Mouse (Mus musculus) heart, adult 2 months (tissue): ENCODE results near the gene Polk. TPM values are rescaled to one million over a fixed set of nuclear protein-coding genes. Genes with fewer than 3 reads are reported as not detected.

Experiments
- DNase-seq, 2 experiments: peaks; one replicate each; pipeline ENCODE4 v3.0.0; 2021
- H3K27ac ChIP-seq: fragments of 200-600 bp; 2 replicates; pipeline ENCODE4 v1.8.1; 2022
- H3K27me3 ChIP-seq: fragments of 200-500 bp; 2 replicates; pipeline ENCODE4 v1.6.1; 2012; ENCODE audit warnings: mild to moderate bottlenecking, low read length, inconsistent platforms, mixed read lengths; ENCODE audit not compliant: control insufficient read depth, insufficient read depth
- H3K36me3 ChIP-seq: fragments of 200-500 bp; 2 replicates; pipeline ENCODE4 v1.6.1; 2012; ENCODE audit warnings: low read length, inconsistent platforms; ENCODE audit not compliant: control insufficient read depth, insufficient read depth
- H3K4me1 ChIP-seq: fragments of 200-500 bp; 2 replicates; pipeline ENCODE4 v1.6.1; 2011; ENCODE audit warnings: low read length; ENCODE audit not compliant: control insufficient read depth, insufficient read depth
- H3K4me3 ChIP-seq: fragments of 200-600 bp; 2 replicates; pipeline ENCODE4 v1.8.1; 2022
- H3K79me2 ChIP-seq: fragments of 200-500 bp; replicated peaks from 2 replicates; pipeline ENCODE4 v1.6.1; 2012; ENCODE audit warnings: mild to moderate bottlenecking, inconsistent platforms, low read length, moderate library complexity, mixed read lengths; ENCODE audit not compliant: control insufficient read depth, insufficient read depth
- H3K9ac ChIP-seq: fragments of 200-500 bp; 2 replicates; pipeline ENCODE4 v1.6.1; 2012; ENCODE audit warnings: low read depth, mild to moderate bottlenecking, control low read depth, inconsistent platforms, low read length, mixed read lengths
- CTCF ChIP-seq: fragments of 200-600 bp; IDR thresholded peaks from 2 replicates; pipeline ENCODE4 v1.8.1; 2022; ENCODE audit warnings: antibody characterized with exemption, mild to moderate bottlenecking, moderate library complexity
- EP300 ChIP-seq: fragments of 200-500 bp; IDR thresholded peaks from 2 replicates; pipeline ENCODE4 v1.6.1; 2011; ENCODE audit warnings: low read depth, low read length, control low read depth; ENCODE audit not compliant: insufficient read depth
- POLR2A ChIP-seq: fragments of 200-500 bp; IDR thresholded peaks from 2 replicates; pipeline ENCODE4 v1.6.1; 2011; ENCODE audit warnings: mild to moderate bottlenecking, low read depth, low read length, control low read depth; ENCODE audit not compliant: insufficient read depth
- WGBS: fragments of 180-500 bp; shearing (Covaris S2); methylation state at CpG from one replicate; pipeline ENCODE4 v1.1.7; 2018; 5-methylcytosine and 5-hydroxymethylcytosine counted together
- intact Hi-C: fragments of 180-260 bp; cut with DNase I; formaldehyde crosslinking; loops from one replicate; pipeline ENCODE4 v1.15.1; 2025
- polyA plus RNA-seq: library from polyadenylated mRNA; depleted of rRNA; stranded (reverse); fragments of >200 nt; gene quantifications from 2 replicates; pipeline ENCODE4 v1.2.3, GENCODE M21; 2012
- total RNA-seq, 2 experiments: library from RNA; stranded (reverse); gene quantifications; 2 replicates each; pipeline ENCODE4 v1.2.3; 2021

Polk gene
- total and polyA plus RNA-seq, 3 experiments, result 1.1 to 5.2 (median 4.1) TPM

DNA sequence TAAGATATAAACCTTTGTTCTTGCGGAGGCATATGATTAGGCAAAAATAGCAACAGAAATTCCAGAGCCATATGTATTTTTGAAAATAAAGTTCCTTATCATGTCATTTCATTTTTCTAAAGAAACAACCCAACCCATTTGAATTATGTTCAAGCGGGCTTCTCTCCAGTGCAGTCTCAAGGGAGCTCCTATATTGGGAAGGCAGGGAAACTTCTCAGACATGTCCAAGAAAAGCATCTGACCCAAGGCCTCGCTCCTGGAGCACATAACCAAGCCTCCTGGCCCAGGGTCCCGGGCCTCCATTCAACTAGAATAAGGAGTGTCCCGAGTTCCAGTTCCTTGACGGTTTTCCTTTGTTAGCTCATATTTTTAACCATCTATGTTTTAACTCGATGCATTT is 91.5 kb downstream of the Polk start:
- intact Hi-C loops, result no loop called here
- Histone ChIP-seq H3K9ac (no peak overlapping the region), H3K4me1 (peaks cover 2% of the 10 kb centered on the region), H3K27ac (no peak overlapping the region), H3K27me3 (no peaks in the 10 kb centered on the region), H3K79me2 (no peaks in the 10 kb centered on the region), H3K36me3 (no peaks in the 10 kb centered on the region), H3K4me3 (no peak overlapping the region)
- peak; percentile 31 to 33 for DNase-seq
- WGBS, result 50% methylated on average over 7 of the region's 7 CpGs
- TF ChIP-seq EP300 (no peak), POLR2A (no peak), CTCF (no peak)

DNA sequence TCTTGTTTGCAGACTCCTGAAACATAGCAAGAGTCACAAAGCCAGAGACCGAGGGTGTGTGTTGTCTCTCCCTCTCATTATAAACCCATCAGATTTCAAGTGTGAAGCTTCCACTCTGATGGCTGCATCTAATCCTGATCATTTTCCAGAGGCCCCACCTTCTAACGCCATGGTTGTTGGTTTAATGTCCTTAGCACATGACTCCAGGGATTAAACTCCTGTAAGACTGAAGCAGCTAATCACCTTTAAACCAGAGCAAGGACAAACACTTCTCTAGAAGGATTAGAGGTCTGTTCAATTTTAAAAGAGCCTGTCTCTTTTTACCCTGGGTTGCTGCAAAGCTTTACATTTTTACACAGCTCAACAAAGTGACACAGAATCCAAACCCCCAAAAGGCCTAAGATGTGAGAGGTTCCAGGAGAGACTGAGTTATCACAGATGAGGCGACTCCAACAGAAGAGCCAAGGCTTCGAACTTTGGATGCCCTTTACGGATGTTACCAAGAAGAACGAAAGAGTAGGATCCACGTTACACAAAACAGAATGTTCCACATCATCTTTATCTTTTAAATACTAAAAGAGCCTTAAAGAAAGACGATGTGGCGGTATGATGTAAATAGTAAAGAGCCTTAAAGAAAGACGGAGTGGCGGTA is 92.0 kb downstream of the Polk start:
- peak overlapping the region; percentile 18; the same call in 1 of the 2 replicates for H3K27ac ChIP-seq
- TF ChIP-seq CTCF, result no peak
- no peak for TF ChIP-seq EP300
- TF ChIP-seq POLR2A, result no peak

DNA sequence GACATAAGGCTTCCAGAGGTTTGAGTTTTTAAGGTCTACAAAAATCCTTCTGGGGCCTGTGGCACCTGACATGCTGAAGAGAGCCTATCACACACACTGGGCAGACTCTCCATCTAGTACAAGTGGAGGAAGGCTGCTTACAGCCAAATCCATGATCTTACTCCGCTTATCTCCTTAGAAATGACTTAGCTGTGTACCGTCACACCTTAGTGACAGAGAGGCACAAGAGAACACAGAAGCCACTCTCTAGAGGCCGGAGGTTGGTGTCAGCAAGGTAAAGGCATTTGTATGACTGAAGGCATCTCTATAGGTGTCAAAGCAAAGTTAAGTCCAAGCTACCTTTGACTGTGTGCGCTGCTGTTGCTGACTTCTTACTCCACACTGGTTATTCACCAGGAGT is 101.9 kb downstream of the Polk start:
- Histone ChIP-seq H3K79me2 (no peaks in the 10 kb centered on the region), H3K9ac (no peak overlapping the region), H3K36me3 (no peaks in the 10 kb centered on the region), H3K27ac (no peak overlapping the region), H3K4me3 (no peak overlapping the region), H3K4me1 (peaks cover 4% of the 10 kb centered on the region; the same call in 1 of the 2 replicates), H3K27me3 (no peaks in the 10 kb centered on the region)
- 94% methylated on average over 4 of the region's 4 CpGs for WGBS
- TF ChIP-seq POLR2A (no peak), CTCF (no peak), EP300 (no peak)
- DNase-seq, result no peak
- intact Hi-C loops, result no loop called here

More for the DNA sequence above, 92.0 kb downstream of the Polk start:
- Histone ChIP-seq H3K4me3 (no peak overlapping the region), H3K9ac (no peak overlapping the region), H3K4me1 (peaks cover 2% of the 10 kb centered on the region), H3K79me2 (no peaks in the 10 kb centered on the region), H3K36me3 (no peaks in the 10 kb centered on the region), H3K27me3 (no peaks in the 10 kb centered on the region)
- intact Hi-C loops, result no loop called here
- WGBS, result 69% methylated on average over 11 of the region's 11 CpGs
- DNase-seq, result no peak

DNA sequence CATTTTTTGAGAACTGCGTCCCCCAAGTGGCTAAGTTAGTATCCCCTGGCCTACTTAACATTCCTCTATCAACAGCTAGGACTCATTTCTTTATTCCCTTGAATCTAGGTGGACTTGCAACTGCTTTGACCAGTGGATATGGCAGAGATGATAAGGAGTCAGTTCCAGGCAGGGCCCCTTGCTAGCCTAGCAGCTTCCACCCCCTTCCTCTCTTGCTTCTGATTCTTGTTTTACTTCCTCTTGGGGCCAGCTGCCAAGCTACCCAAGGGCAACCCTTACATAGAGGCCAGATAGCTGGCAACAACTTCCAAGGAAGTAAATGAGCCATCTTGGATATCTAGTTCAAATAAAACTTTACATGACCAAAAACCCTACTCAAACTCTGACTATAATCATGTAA is 105.5 kb downstream of the Polk start:
- no peaks in the 10 kb centered on the region for H3K27me3 ChIP-seq
- peaks cover 17% of the 10 kb centered on the region for H3K4me1 ChIP-seq
- intact Hi-C loops, result no loop called here
- H3K36me3 ChIP-seq, result no peaks in the 10 kb centered on the region
- H3K79me2 ChIP-seq, result no peaks in the 10 kb centered on the region
- H3K4me3 ChIP-seq, result no peak overlapping the region
- no peak for DNase-seq
- H3K9ac ChIP-seq, result no peak overlapping the region
- TF ChIP-seq POLR2A (no peak), EP300 (no peak), CTCF (no peak)
- WGBS, result 91% methylated on average over 1 of the region's 1 CpGs
- H3K27ac ChIP-seq, result no peak overlapping the region

- H3K79me2 ChIP-seq, result no peaks in the 10 kb centered on the region
- H3K27me3 ChIP-seq, result no peaks in the 10 kb centered on the region
- DNase-seq, result peak in 1 of 2 experiments; percentile 50
- H3K36me3 ChIP-seq, result no peaks in the 10 kb centered on the region
- H3K4me1 ChIP-seq, result peaks cover 19% of the 10 kb centered on the region
- H3K4me3 ChIP-seq, result no peak overlapping the region
- TF ChIP-seq CTCF, result no peak
- TF ChIP-seq POLR2A, result no peak
- TF ChIP-seq EP300, result no peak
- 23% methylated on average over 13 of the region's 13 CpGs for WGBS
- no peak overlapping the region for H3K27ac ChIP-seq
- intact Hi-C loops, result no loop called here
- H3K9ac ChIP-seq, result no peak overlapping the region
Observed at GRCm38 (mm10) chr13:96435793-96436192, 106.6 kb downstream of the Polk start.

DNA sequence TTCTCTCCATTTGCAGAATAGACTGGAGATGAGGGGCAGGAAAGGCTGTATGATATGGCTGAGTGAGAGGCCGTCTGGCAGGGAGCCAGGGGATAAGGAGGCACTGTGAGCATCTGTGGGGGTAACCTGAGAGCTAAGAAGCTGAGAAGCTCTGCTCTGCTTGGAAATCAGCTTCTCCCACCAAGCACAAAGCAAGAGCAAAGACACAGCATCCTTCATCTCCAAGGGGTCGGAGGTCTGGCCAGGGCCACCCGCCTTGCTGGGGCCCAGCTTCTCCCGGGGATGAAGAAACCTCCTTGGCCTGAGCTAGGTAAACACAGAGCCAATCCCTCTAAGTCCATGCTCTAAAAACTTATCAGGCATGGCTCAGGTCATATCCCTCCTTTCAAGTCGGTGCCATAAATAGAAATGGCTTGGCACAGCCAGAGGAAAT is 107.5 kb downstream of the Polk start:
- intact Hi-C loops, result loop anchor here (5.0 kb wide), 1 partner anchor 62 kb away; no protein-coding TSS in a partner anchor
- WGBS, result 22% methylated on average over 5 of the region's 5 CpGs
- Histone ChIP-seq H3K4me3 (no peak overlapping the region), H3K9ac (no peak overlapping the region), H3K36me3 (no peaks in the 10 kb centered on the region), H3K27me3 (no peaks in the 10 kb centered on the region), H3K4me1 (peaks cover 19% of the 10 kb centered on the region), H3K79me2 (no peaks in the 10 kb centered on the region), H3K27ac (no peak overlapping the region)
- TF ChIP-seq EP300 (no peak), POLR2A (no peak), CTCF (no peak)
- DNase-seq, result peak; percentile 24 to 30
